Mouse (Mus musculus): ENCODE results near the gene 2010111I01Rik.
"Not testable (repeated sequence)": the region's sequence is repeated elsewhere in the genome, so short reads cannot be mapped to it uniquely, and the experiment has no call there.

Gene 2010111I01Rik

DNA sequence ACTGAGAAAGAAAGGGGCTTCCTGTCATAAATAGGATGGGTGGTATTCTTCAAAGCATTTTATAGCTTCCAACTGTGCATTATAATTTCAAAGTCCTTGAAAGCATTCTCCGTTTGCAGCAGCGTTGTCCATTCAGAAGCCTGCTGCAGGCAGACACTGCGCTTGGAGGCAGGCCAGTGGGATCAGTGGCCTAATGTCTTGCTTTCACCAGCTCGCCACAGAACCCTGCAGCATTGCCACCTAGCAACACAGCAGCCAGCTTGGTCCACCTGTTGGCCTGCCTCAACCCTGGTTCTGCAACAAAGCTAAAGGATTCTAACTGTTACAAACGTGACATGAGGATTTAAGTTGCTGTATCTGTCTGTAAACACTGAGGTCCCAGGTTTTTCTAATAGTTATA, 325.0 kb downstream of the 2010111I01Rik start:
- no peak for DNase-seq (ENCODE audit: low spot score)

DNA sequence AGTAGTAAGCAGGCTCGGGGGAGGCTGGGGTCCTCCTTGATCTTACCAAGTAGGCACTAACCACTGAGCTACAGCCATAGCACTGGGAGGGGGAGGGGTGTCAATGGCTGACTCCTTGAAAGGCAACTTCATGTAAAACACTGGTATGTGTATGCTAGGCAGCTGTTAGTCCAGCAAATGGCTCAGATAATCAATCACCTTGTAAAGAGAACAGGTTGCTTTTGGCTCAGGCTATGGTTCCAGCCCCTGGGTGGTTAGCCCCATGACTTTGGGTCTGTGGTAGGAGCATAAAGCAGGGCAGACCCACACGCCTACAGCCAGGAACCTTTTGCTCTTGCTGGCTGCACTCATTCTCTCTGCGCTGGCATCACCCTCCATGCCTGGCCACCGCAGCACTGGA, 325.4 kb downstream of the 2010111I01Rik start:
- DNase-seq (ENCODE audit: low spot score) = no peak

DNA sequence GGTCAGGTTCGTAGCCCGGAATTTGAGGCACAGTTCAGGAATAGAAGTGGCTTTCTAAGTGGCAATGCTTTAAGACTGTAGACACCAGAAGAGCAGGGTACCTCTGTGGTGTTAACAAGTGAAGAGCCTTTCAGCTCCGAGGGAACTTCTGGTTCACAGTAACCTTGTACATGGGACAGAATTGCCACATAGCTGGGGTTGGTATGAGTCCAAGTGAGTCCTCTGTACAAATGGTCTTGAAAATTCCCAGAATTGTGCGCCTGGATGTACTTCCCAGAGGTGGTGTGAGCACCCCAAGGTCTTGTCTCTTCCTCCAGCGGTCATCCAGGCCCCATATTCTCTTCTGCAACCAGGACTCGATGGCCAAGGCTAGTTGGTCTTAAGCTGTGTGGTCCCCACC, 326.3 kb downstream of the 2010111I01Rik start:
- no peak for DNase-seq (ENCODE audit: low spot score)

DNA sequence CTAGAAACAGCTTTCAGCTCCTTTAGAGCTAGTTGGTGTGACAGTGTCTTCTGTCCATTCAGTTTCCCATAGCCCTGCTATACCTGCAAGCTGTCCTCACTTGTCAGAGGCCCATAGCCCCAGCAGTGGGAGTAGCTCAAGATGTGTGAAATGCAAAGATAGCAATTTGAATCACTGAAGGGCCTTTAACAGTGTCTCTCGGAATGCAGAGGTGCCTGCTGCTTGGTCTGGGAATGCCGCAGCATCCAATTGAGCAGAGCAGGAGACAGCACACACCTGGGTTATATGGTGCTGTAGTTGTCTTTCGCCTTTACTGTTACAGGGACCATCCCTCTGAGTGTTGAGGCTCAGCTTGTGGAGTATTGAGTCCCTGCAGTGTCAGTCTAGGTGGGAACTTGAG, 329.0 kb downstream of the 2010111I01Rik start:
- DNase-seq (ENCODE audit: low spot score) = no peak

DNA sequence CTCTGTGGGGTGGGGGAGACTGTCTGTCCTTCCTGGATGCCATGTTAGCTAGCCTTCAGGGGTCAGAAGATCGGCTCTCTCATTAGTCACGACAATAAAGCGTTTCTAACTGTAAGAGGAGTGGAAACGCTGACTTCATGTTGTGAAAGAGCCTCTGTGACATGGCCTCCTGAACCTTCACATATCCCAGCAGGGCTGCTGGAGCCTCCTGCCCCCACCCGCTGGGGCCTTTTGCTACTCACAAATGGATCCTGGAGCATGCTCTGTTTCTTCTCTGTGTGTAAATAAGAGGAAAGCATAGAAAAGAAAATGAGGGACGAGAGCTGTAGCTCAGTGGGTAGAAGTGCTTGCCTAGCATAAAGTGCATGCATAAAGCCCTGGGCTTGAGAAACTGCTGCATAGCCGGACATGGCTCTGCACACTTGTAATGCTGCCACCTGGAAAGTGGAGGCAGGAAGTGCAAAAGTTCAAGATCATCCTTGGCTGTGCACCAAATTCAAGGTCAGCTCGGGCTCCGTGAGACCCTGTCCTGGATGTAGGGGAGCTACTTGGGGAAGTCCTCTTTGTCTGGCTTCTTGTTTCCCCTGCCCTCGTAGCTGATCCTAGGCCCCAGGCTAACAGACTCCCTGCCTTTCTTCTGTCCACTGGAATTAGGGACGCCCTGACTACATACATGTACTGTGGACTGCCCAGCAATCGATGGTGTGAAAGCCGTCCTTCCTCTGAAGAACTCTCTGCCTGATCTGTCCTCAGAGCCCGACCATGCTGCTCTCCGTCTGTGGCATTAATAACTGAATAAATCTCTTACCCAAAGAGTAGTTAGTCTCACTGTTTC, 329.9 kb downstream of the 2010111I01Rik start:
- DNase-seq (ENCODE audit: low spot score) = peak; percentile 46

DNA sequence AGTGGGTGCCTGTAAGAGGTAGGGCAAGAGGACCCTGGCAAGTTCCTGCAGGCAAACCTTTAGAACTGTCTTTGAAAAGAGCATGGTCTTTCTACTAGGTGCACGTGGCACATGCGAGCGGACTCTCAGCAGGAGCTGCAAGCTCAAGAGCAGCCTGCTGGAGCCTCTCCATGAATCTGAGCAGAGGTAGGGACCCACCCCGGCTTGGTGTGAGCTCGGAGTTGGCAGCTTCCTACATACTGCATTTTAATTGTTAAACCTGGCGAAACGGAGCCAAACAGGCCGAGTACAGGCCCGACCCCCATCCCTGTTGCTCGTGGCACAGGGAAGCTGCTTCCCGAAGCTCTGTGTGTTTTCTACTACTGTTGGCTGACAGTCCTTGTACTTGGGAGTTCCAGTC, 331.6 kb downstream of the 2010111I01Rik start:
- DNase-seq (ENCODE audit: low spot score) = no peak

DNA sequence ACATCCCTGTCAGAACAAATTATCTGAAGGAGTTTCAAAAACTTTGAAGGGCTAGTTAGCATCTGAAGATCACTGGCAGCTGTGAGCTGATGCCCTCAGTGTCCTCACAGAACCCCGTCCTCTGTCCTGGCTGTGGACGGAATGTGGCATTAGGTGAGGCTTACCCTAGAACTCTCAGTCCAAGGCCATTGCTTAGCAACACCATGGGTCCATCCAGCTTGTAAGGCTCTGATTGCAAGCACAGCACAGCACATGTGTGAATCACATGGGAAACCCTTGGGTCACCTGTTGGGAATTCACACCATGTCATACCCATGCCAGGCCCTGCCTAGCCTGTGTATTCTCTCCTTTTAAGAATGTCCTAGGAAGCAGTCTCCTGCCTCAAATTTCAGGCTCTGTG, 332.3 kb downstream of the 2010111I01Rik start:
- DNase-seq (ENCODE audit: low spot score) = no peak

DNA sequence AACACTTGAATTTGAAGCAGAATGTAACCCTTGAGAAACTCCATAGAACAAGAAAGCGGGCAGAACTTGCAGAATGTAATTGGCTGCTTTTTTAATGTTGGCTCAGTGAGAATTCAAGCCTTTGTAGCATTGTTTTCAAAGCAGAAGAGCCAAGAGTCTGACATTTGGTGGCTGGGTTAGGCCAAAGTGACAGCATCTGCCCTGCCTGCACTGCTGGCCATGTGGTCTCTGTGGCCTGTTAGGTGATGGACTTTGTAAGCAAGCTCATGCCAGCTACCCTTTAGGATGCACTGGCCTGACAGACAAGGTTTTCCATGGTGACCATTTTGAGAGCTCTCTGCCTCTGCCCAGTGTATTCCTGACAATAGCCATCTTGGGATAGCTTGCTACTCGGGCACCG, 333.2 kb downstream of the 2010111I01Rik start:
- no peak for DNase-seq (ENCODE audit: low spot score)

DNA sequence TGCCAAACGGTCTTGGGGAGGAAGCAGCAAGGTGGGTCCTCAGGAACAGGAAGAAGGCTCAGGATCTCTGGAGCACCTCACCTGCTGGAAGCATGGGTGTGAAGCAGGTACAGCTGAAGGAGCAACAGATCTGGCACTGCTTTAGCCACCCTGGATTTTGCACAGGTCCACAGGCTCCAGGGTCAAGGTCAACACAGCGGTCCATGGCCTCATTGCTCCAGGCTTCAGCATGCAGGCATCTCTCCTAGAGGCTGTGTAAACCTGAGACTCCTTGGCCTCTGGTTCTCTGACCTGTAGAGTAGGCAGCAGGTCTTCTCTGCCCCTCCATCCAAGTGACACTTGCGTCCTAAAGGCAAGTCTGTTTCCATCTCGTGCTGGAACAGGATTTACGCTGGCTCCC, 334.2 kb downstream of the 2010111I01Rik start:
- DNase-seq (ENCODE audit: low spot score) = no peak

DNA sequence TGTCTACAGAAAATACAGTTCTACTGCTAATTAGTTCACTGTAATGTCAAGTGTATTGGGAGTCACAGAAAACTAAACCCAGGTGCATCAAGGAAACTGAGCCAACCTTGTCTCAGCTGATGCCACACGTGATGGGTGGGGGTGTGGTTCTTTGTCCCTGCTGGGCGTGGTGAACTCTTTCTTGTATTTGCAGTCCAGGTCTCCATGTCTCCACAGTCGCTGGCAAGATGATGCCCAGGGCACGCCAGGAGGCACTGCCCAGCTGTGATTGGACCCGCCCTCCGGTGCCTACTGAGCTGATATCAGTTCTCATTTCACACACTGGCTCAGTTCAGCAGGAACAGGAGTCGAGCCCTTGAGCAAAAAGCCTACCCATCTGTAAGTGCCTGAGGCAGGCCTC, 336.2 kb downstream of the 2010111I01Rik start:
- no peak for DNase-seq (ENCODE audit: low spot score)

DNA sequence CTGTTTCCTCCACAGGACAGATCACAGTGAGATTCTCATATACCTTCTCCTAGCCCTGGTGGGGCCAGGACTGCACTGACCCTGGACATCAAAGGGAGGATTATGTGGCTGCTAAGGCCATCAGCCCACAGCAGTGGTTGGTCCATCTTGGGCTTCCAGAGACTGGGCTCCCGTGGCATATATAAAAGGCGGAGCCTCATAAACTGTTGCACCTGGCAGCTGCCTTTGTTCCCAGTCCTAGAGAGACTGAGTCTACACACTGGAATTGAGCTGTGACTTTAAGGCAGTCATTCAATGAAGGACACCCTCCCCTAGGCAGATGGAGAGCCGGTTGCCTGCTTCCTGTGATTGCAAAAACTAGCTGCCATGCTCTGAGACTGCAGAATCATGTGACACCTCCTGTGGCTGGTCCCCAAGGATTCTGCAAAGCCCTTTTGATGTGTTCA, 337.1 kb downstream of the 2010111I01Rik start:
- no peak for DNase-seq (ENCODE audit: low spot score)

DNA sequence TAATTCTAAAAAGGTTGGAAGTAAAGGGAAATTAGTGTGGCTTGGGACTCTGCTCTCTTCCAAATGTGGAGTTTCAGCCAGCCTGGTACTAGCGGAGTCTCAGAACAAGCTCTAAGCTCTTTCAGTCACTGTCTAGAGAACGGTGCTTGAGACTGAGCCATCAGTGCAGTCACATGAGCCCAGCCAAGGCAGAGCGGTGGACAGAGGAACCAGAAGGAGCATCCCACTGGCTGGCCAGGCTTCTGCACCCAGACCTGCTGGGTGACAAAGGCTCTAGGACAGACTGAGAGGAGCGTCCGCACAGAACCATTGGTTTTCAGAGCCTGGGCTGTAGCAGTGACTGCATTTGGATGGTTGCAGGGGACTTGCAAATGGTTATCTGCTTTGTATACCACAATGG, 337.7 kb downstream of the 2010111I01Rik start:
- no peak for DNase-seq (ENCODE audit: low spot score)

DNA sequence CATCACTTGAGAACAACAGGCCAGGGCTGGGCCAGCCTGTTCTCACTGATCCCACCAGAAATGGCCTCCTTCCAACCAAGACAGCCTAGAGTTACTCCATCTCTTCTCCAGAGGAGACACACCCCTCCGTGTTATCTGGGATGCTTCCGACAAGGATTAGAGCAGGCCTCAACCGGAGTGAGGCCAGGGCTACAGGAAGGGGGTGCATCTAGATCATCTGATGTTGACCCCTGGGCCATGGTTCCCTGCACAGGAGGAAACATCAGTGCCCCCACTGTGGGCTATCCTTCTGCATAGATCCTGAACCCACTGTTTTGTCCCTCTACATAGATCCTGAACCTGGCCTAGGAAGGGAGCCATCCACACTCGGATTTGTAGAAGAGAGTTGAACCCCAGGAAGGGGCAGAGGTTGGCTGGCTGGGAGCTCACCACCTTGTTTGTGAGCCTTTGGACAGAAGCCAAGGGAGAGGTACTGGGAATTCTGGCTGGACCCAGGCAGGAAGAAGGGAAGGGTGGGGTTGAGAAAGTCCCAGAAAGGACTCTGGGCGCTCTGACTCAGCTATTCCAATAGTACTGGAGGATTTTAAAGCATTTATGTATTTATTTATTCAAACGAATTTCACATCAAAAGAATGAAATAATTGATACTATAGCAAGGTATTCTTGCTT, 339.6 kb downstream of the 2010111I01Rik start:
- peak; percentile 50 for DNase-seq (ENCODE audit: low spot score)

DNA sequence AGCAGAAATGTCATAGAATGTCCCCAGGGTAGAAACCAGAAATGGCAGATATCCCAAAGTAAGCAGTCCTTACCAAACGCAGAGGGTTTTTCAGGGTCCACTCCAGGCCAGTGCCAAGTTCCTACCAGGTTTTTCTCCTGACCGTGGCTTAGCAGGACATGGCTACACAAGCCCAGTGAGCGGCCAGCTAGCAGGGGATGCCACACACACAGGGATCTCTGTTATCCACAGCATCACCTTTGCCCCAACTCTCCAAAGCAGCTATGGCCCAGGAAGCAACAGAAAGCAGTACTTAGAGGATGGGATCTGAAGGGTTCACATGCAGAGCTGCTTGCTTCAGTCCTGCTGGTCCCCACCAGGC, 340.1 kb downstream of the 2010111I01Rik start:
- DNase-seq (ENCODE audit: low spot score) = no peak

DNA sequence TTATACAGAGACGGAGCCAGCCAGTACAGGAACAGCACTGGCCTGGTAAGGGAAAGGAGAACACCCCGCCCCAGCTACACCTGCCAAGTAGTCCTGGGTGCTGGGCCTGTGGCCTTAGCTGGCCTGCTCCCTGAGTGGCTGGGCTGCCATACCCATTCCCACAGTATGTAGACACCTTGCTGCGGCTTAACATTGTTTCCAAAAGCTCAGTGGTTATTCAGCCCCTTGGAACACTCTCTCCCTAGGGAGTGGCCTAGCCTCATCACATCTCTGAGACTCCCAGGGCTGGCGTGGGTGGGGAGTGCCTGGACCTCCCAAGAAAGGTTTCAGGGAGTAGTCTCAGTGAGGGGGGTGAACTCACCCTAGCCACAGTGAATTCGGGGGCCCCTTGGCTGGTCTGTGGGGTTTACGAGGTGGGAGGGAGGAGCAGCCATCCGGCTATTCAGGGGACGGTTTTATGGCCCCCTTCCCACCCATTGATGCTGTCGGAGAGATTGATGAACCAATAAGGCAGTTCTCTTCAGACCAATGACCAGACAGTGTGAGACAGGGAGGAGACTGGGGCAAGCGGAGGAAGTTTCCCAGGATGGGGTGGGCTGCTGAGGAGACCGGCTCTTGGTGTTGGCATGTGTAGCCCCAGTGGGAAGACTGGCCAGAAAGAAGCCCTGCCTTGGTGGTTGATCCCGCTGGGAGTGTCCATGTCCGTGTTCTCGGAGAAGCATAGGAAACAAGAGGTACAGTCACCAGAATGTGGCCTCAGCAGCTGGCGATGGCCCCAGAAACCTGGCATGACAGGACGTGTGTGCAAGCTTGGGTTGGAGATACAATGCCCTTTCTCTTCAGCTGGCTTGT, 340.7 kb downstream of the 2010111I01Rik start:
- no peak for DNase-seq (ENCODE audit: low spot score)

DNA sequence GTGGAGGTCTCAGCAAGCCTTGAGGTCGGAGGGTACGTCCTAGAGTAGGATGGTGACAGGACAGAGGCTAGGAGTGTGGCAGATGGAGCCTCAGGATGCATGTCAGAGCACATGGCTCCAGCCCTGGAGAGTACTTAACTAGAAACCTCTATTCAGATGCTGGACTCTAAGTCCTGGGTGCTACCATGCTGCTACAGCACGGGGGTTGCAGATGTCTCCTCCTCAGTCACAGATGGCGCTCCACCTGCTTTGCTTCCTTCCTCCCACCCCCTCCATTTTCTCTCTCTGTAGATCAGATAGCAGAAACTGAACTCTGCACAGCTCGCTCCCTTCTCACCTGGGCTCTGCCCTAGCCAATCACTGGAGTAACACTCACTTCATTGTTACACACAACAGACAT, 342.1 kb downstream of the 2010111I01Rik start:
- no peak for DNase-seq (ENCODE audit: low spot score)

DNA sequence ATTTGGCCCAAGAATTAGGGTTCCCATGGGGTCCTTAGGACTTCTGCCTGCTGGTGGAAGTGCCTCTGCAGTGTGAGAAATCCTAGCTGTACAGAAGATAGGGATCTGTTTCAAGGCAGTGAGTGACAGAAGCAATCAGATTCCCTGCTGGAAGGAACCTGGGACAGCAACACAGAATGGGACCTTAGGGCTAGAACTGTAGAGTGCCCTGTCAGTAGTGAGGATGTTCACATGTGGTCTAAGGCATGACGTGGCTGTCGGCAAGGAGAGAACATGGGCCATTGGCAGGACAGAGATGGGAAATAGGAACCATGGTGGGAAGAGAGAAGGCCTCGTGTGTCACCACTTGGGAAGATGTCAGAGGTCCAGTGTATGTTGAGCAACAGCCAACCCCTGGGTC, 344.9 kb downstream of the 2010111I01Rik start:
- no peak for DNase-seq (ENCODE audit: low spot score)

DNA sequence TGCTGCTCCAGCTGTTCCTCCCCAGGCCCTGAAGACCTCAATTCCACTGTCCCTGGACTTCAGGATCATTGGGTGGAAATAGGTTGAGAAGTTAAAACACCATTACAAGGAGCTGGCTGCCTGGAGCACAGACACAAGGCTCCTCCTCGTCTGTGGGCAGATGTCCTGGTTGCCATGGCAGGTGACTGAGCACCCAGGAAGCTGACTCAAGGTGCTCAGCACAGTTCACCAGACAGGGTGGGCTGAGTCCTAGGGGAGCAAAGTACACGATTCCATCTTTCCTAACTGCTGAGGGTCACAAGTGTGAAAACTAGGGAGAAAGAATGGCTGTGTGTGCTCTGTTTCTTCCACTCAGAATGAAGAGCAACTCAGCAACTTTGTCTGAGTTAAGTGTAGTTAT, 346.5 kb downstream of the 2010111I01Rik start:
- DNase-seq (ENCODE audit: low spot score) = no peak

DNA sequence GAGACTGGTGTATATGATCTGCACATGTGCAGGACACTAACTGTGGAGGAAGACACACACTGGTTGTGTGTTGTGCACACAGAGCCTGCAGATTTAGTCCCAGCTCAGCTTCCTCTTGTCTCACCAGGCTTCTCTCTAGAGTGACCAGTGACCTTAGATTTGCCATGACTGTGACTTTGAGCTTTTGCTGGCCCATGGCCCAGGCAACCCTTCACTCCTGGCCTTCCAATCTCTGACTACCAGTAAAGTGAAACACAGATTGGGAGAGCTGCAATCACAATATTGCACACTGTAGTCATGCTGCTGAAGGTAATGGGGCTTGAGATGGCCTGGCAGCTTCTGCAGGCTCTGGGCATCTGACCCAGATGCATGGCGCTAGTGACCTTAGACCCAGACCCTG, 348.6 kb downstream of the 2010111I01Rik start:
- no peak for DNase-seq (ENCODE audit: low spot score)

DNA sequence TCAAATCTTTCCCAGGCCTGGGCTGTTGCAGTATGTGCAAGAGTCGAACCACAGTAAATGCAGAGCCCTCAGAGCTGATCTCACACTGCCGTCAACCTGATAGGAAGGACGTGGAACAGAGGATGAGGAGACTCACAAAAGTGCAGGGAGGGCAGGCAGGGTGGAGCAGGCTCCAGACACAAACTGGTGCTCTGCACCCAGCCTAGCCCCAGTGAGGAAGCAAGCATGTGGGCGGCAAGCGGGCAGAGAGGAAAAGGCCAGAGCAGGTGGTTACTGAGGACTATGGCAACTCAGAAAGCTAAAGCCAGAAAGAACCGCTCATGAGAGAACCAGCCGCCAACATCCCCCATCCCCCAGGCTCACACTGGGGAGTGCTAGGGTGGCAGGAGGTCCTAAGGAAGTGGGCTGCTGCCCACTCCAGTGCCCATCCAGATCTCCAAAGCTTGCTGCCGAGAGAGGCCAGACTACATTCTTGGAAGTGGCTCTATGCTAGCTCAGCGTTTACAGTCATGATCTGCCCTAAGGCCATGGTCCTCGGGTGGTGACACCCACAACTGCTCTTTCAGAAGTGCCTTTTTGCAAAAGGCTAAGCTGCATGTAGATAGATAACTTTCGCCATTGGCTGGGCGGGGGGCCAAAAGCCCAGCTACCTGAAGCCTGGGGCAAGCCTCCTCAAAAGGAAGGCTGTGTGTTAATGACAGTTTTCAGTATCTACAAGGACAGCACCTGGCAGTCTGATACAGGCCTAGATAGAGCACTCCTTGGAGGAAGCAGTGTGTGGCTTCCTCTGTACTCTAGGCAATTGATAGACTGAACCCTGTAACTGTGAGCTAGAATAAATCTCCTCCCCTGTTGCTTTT, 349.3 kb downstream of the 2010111I01Rik start:
- DNase-seq (ENCODE audit: low spot score) = no peak

DNA sequence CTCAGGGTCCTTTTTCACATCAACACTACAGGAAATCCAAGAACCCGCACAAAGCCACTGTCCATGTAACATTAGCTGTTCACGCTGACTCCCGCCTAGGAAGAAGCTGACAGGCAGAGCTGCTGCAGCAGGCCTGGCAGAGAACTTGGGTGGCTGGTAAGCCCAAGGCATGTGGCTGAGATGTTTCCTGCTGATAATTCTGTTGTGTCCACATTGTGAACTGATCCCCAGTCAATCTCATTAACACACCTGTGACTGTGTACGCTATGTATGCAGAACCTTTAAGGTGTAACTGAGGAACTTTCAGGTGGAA, 349.9 kb downstream of the 2010111I01Rik start:
- no peak for DNase-seq (ENCODE audit: low spot score)

DNA sequence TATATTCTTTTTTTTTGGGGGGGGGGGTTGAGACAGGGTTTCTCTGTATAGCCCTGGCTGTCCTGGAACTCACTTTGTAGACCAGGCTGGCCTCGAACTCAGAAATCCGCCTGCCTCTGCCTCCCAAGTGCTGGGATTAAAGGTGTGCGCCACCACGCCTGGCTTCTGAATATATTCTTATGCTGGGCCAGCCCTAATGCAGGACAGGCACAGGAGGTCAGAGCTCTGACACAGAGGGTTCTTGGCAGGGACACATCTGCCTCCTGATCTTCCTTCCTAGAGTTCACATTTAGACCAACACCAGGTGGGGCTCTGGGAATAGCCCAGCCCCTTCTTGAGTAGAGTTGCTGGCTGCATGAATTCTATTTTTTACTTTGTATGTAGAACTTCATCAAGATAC, 350.4 kb downstream of the 2010111I01Rik start:
- DNase-seq (ENCODE audit: low spot score) = not testable (repeated sequence)
